ENCODE assay signal across 9 mouse cellular contexts in the genomic region with DNA sequence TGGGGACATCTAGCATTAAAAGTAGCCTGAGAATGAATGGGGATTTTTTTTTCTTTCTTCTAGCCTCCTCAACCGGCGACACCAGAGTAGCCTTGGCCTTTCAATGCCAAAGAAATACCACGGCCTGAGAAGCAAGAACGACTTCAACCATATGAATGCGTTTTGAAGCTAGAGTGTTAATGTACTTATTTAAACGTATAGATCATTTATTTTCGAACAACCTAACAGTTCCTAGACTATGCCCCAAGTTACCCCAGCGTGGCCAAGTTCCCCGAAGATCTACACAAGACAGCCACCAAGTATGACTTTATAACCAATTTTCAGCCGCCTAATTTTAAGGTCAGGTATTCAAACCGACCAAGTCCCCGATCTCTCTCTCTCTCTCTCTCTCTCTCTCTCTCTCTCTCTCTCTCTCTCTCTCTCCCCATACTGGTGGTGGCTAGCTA. TPM values are rescaled to one million over a fixed set of nuclear protein-coding genes. Genes with fewer than 3 reads are reported as not detected.
DNase-seq lines count a peak whose midpoint lies in the region; ATAC-seq and TF ChIP-seq lines count a peak whose summit lies in the region.
"Had no signal": no experiment of that assay in that cellular context is flagged by ENCODE, and none has a peak within 500 bp of the region (broad histone marks: within the 10 kb centered on the region; RNA-seq: fewer than 3 reads in every experiment).

No protein-coding gene starts in this region.

- H3K36me3 ChIP-seq in thymus, adult 2 months (ENCODE audit: control insufficient read depth, insufficient read depth, low read length), result no peaks in the 10 kb centered on the region
- no peaks in the 10 kb centered on the region for H3K36me3 ChIP-seq in liver, embryonic 14.5 days (replicated peaks; ENCODE audit: control insufficient read depth, insufficient read depth, low read depth)

- intact Hi-C loops in gastrocnemius, adult 2 months (cut with DNase I), result loop anchor here (2.0 to 5.0 kb wide), 3 partner anchors 344 to 749 kb away; a partner anchor contains a TSS

- H3K27ac ChIP-seq in gastrocnemius, adult 2 months, result peak overlapping the region; percentile 93
- H3K27ac ChIP-seq in thymus, adult 2 months (ENCODE audit: control insufficient read depth, insufficient read depth, low read length), result no peak overlapping the region
- no peak overlapping the region for H3K27ac ChIP-seq in liver, embryonic 14.5 days

- H3K4me3 ChIP-seq in gastrocnemius, adult 2 months, result peak overlapping the region; percentile 76
- H3K4me3 ChIP-seq in thymus, adult 2 months (ENCODE audit: control insufficient read depth, insufficient read depth, low read length), result peak overlapping the region; percentile 73
- H3K4me3 ChIP-seq in liver, embryonic 14.5 days (ENCODE audit: insufficient read depth in 1 of 2, low read depth in 2 of 2, low read length in 2 of 2), result peak overlapping the region; percentile 49 to 51; a peak in 3 of 4 replicates

- no peak for ATAC-seq in liver, embryonic 14.5 days (ENCODE audit: insufficient read depth)

- H3K4me2 ChIP-seq in liver, embryonic 14.5 days (ENCODE audit: low read depth), result peak overlapping the region; percentile 69

- TF ChIP-seq CTCF in gastrocnemius, adult 2 months (IDR thresholded peaks at IDR 0.05), result no peak
- TF ChIP-seq CTCF in thymus, adult 2 months (IDR thresholded peaks at IDR 0.05; ENCODE audit: borderline replicate concordance, control insufficient read depth, extremely low read depth, insufficient read depth, low read length, poor library complexity), result no peak
- TF ChIP-seq CTCF in liver, embryonic 14.5 days (IDR thresholded peaks at IDR 0.05; ENCODE audit: low read depth), result no peak

- 6% methylated on average over 12 of the region's 12 CpGs for WGBS in thymus, adult 2 months
- WGBS in liver, embryonic 14.5 days (ENCODE audit: insufficient replicate concordance), result 7% methylated on average over 12 of the region's 12 CpGs

- TF ChIP-seq POLR2A in thymus, adult 2 months (IDR thresholded peaks at IDR 0.05; ENCODE audit: control insufficient read depth, extremely low read depth, insufficient read depth, low read length, poor library complexity), result no peak

- no peaks in the 10 kb centered on the region for H3K9me3 ChIP-seq in liver, embryonic 14.5 days (ENCODE audit: control insufficient read depth, low read length)

- peaks cover 11% of the 10 kb centered on the region for H3K4me1 ChIP-seq in thymus, adult 2 months (replicated peaks; ENCODE audit: control insufficient read depth, insufficient read depth, low read length)
- H3K4me1 ChIP-seq in liver, embryonic 14.5 days (replicated peaks; ENCODE audit: control insufficient read depth in 2 of 2, insufficient read depth in 2 of 2, low read length in 1 of 2), result no peaks in the 10 kb centered on the region

- no peak for TF ChIP-seq EP300 in liver, embryonic 14.5 days (IDR thresholded peaks at IDR 0.05; ENCODE audit: low read depth)

- H3K27me3 ChIP-seq in thymus, adult 2 months (ENCODE audit: control insufficient read depth, insufficient read depth, low read length), result peaks cover 31% of the 10 kb centered on the region
- peaks cover 100% of the 10 kb centered on the region for H3K27me3 ChIP-seq in liver, embryonic 14.5 days (ENCODE audit: control insufficient read depth, insufficient read depth, low read length)

- no peak for DNase-seq in gastrocnemius, adult 2 months
- no peak for DNase-seq in gastrocnemius, postnatal 25 days
- no peak for DNase-seq in thymus, adult 2 months
- no peak for DNase-seq in thymus, postnatal 4 days
- no peak for DNase-seq in liver, embryonic 14.5 days (ENCODE audit: low read depth in 3 of 3, low spot score in 3 of 3)
- no peak for DNase-seq in frontal cortex, postnatal 14 days (ENCODE audit: low spot score in 2 of 2)
- no peak for DNase-seq in adrenal gland, postnatal 14 days
- DNase-seq in natural killer cell, adult 2 months (ENCODE audit: low spot score in 2 of 2), result no peak

- no peak overlapping the region for H3K9ac ChIP-seq in liver, embryonic 14.5 days (replicated peaks)

RNA-seq across cellular contexts. Expression of a gene that starts 0.8 kb away (rescaled TPM):
- total RNA-seq in gastrocnemius, adult 2 months (2021), result 1 to 10 TPM; 4.7 to 5.0 TPM
- total RNA-seq in gastrocnemius, postnatal 25 days (2021), result 1 to 10 TPM; 4.7 to 5.5 TPM
- polyA plus RNA-seq in thymus, adult 2 months (2012; rRNA removed), result 2.5 and 3.4 TPM in 2 replicates
- polyA plus RNA-seq in liver, embryonic 14.5 days (2012; rRNA removed), result 0.18 and 0.26 TPM in 2 replicates
- 0.18 and 0.23 TPM in 2 replicates for polyA plus RNA-seq in liver, embryonic 14.5 days (2014; fragmentation: Nextera tagmentation; extraction: Ambion mirVana)
- 20.9 and 22.2 TPM in 2 replicates for total RNA-seq in adrenal gland, postnatal 14 days (2021)
- total RNA-seq: layer of hippocampus, postnatal 25 days had no signal

RNA-seq across cellular contexts. Expression of a gene that starts 7.7 kb away (rescaled TPM):
- total RNA-seq in gastrocnemius, adult 2 months (2021), result under 1 TPM in 1 of 2 experiments, not detected in 1; 0.82 TPM
- total RNA-seq in gastrocnemius, postnatal 25 days (2021), result under 1 TPM in 1 of 2 experiments, not detected in 1; 0.46 TPM
- 0.24 and 0.26 TPM in 2 replicates for polyA plus RNA-seq in thymus, adult 2 months (2012; rRNA removed)
- not detected in 2 replicates for polyA plus RNA-seq in liver, embryonic 14.5 days (2012; rRNA removed)
- not detected in 2 replicates for polyA plus RNA-seq in liver, embryonic 14.5 days (2014; fragmentation: Nextera tagmentation; extraction: Ambion mirVana)
- total RNA-seq in adrenal gland, postnatal 14 days (2021), result 1.3 and 1.4 TPM in 2 replicates
- total RNA-seq: layer of hippocampus, postnatal 25 days had no signal

RNA-seq across cellular contexts. Expression of a gene that starts 7.8 kb away (rescaled TPM):
- total RNA-seq in gastrocnemius, adult 2 months (2021), result 1 to 10 TPM; 2.8 to 3.1 TPM
- total RNA-seq in gastrocnemius, postnatal 25 days (2021), result 1 to 10 TPM; 2.4 to 3.3 TPM
- polyA plus RNA-seq in thymus, adult 2 months (2012; rRNA removed), result 3.5 and 3.6 TPM in 2 replicates
- polyA plus RNA-seq in liver, embryonic 14.5 days (2012; rRNA removed), result 0.37 and 0.43 TPM in 2 replicates
- 0.13 and 0.38 TPM in 2 replicates for polyA plus RNA-seq in liver, embryonic 14.5 days (2014; fragmentation: Nextera tagmentation; extraction: Ambion mirVana)
- 6.9 and 10.5 TPM in 2 replicates for total RNA-seq in adrenal gland, postnatal 14 days (2021)
- total RNA-seq: layer of hippocampus, postnatal 25 days had no signal

RNA-seq across cellular contexts. Expression of a gene that starts 10.0 kb away (rescaled TPM):
- 1 to 10 TPM; 7.5 to 8.8 TPM for total RNA-seq in gastrocnemius, adult 2 months (2021)
- total RNA-seq in gastrocnemius, postnatal 25 days (2021), result 10 to 100 TPM in 1 of 2 experiments, 1 to 10 TPM in 1; 5.7 to 13.5 TPM
- polyA plus RNA-seq in thymus, adult 2 months (2012; rRNA removed), result 0.26 and 0.56 TPM in 2 replicates
- 0.58 and 0.76 TPM in 2 replicates for polyA plus RNA-seq in liver, embryonic 14.5 days (2012; rRNA removed)
- polyA plus RNA-seq in liver, embryonic 14.5 days (2014; fragmentation: Nextera tagmentation; extraction: Ambion mirVana), result 0.28 and 0.43 TPM in 2 replicates
- total RNA-seq in adrenal gland, postnatal 14 days (2021), result 1.8 and 3.5 TPM in 2 replicates
- total RNA-seq: layer of hippocampus, postnatal 25 days had no signal

RNA-seq across cellular contexts. Expression of a gene that starts 12.4 kb away (rescaled TPM):
- 1 to 10 TPM; 2.6 to 2.7 TPM for total RNA-seq in gastrocnemius, adult 2 months (2021)
- total RNA-seq in gastrocnemius, postnatal 25 days (2021), result 1 to 10 TPM; 1.8 to 2.8 TPM
- 0.39 and 0.46 TPM in 2 replicates for polyA plus RNA-seq in thymus, adult 2 months (2012; rRNA removed)
- not detected in 2 replicates for polyA plus RNA-seq in liver, embryonic 14.5 days (2012; rRNA removed)
- not detected in 2 replicates for polyA plus RNA-seq in liver, embryonic 14.5 days (2014; fragmentation: Nextera tagmentation; extraction: Ambion mirVana)
- 3.7 and 5.9 TPM in 2 replicates for total RNA-seq in adrenal gland, postnatal 14 days (2021)
- total RNA-seq: layer of hippocampus, postnatal 25 days had no signal
